Mouse (Mus musculus) midbrain, embryonic 11.5 days (tissue): Measurements from ENCODE around the gene Gm28778. TPM values are rescaled to one million over a fixed set of nuclear protein-coding genes. Genes with fewer than 3 reads are reported as not detected.
"Not testable (repeated sequence)": the region's sequence is repeated elsewhere in the genome, so short reads cannot be mapped to it uniquely, and the experiment has no call there.

ENCODE experiments used
- ATAC-seq: fragments of 200-750 bp; cut with Nextera tagmentation; 2 replicates; pipeline ENCODE4 v1.8.0; 2017; ENCODE audit warnings: moderate TSS enrichment, moderate library complexity; ENCODE audit not compliant: low FRiP score
- DNase-seq: peaks from one replicate; pipeline ENCODE4 v3.0.0; 2015; ENCODE audit warnings: low spot score; ENCODE audit errors: missing footprints
- H3K27ac ChIP-seq: fragments of 300-500 bp; sonication (generic); 2 replicates; pipeline ENCODE4 v1.5.1; 2014; ENCODE audit warnings: low read depth, low read length
- H3K27me3 ChIP-seq: fragments of 300-500 bp; sonication (generic); 2 replicates; pipeline ENCODE4 v1.6.1; 2014; ENCODE audit warnings: mild to moderate bottlenecking, low read length, moderate library complexity, mixed read lengths; ENCODE audit not compliant: control insufficient read depth, insufficient read depth
- H3K36me3 ChIP-seq: fragments of 300-500 bp; sonication (generic); 2 replicates; pipeline ENCODE4 v1.6.1; 2014; ENCODE audit warnings: mild to moderate bottlenecking, low read length, moderate library complexity, mixed read lengths; ENCODE audit not compliant: control insufficient read depth, insufficient read depth
- H3K4me1 ChIP-seq: fragments of 300-500 bp; sonication (generic); 2 replicates; pipeline ENCODE4 v1.6.1; 2014; ENCODE audit warnings: low read length; ENCODE audit not compliant: control insufficient read depth, insufficient read depth
- H3K4me2 ChIP-seq: fragments of 300-500 bp; sonication (generic); 2 replicates; pipeline ENCODE4 v1.6.1; 2014; ENCODE audit warnings: mild to moderate bottlenecking, moderate library complexity
- H3K4me3 ChIP-seq: fragments of 300-500 bp; sonication (generic); 2 replicates; pipeline ENCODE4 v1.5.1; 2014; ENCODE audit warnings: low read depth, low read length
- H3K9ac ChIP-seq: fragments of 300-500 bp; sonication (generic); 2 replicates; pipeline ENCODE4 v1.6.1; 2014; ENCODE audit warnings: low read length
- H3K9me3 ChIP-seq: fragments of 300-500 bp; sonication (generic); 2 replicates; pipeline ENCODE4 v1.6.1; 2016; ENCODE audit warnings: low read length; ENCODE audit not compliant: control insufficient read depth
- WGBS: fragments of 180-500 bp; shearing (Covaris S2); extraction: QIAGEN DNeasy Blood & Tissue Kit; methylation state at CpG from one replicate; pipeline ENCODE4 v1.1.7; 2014; 5-methylcytosine and 5-hydroxymethylcytosine counted together
- polyA plus RNA-seq: library from polyadenylated mRNA; unstranded; fragments of >200 nt; fragmentation: Nextera tagmentation; extraction: Ambion mirVana; gene quantifications from 2 replicates; pipeline ENCODE4 v1.2.1, GENCODE M21; 2014

Gene Gm28778
- not detected in 2 replicates for polyA plus RNA-seq

DNA sequence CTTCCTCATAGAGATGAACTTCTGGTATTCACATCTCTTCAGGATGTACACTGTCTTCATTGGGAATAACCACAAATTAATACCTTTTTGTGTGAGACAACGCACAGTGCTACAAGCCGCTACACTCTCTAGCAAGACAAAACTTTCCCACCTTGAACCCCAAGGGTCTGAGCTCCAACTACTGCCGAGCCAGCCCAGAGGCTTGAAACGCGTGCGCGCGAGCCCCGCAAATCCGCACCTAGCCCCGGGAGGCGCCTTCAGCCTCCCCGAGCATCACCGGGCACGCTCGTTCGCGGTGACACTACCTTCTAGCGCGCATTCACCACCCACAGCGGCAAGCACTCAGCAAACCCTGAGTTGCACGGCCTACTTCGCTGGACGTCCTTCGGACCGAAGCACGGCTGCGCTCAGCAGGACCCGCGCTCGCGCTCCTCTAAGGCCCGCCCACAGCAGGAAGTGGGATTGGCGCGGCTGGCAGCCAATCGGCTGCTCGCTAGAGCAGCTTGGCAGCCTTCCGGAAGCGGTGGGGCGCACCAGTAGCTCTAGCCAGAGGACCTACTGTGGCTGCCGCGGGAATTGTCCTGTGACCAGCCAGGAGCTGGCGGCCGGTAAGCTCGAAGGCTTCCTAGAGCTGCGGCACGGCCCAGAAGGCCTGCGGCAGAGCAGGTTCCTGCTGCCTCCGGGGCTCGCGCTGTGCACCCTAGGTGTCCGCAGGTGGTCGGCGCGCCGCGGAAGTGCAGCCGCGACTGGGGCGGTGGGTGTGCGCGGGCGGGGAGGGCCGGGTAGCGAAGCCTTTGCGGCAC, at the start of gene Gm28778, which contains the start of the genes Pms1 and Ormdl1:
Gene Gm28778 (plus strand): TSS at position 531 of the 803 bp plus-strand sequence.
Gene Pms1 (minus strand): TSS at position 438 of the 803 bp plus-strand sequence.
Gene Ormdl1 (plus strand): TSS at position 515 of the 803 bp plus-strand sequence.
- peak within 1 kb of the TSS; percentile 74 for H3K4me3 ChIP-seq
- H3K4me1 ChIP-seq: peaks cover 6% of the 10 kb centered on the region; the same call in 1 of the 2 replicates
- no peaks in the 10 kb centered on the region for H3K36me3 ChIP-seq
- under 1% methylated on average over 66 of the region's 66 CpGs for WGBS
- peak within 1 kb of the TSS; percentile 67 for H3K4me2 ChIP-seq
- peak; percentile 99 for DNase-seq
- H3K9me3 ChIP-seq: no peaks in the 10 kb centered on the region
- peak within 1 kb of the TSS; percentile 89 for H3K9ac ChIP-seq
- no peaks in the 10 kb centered on the region for H3K27me3 ChIP-seq
- H3K27ac ChIP-seq: peak within 1 kb of the TSS; percentile 67
- peak; percentile 100 for ATAC-seq

DNA sequence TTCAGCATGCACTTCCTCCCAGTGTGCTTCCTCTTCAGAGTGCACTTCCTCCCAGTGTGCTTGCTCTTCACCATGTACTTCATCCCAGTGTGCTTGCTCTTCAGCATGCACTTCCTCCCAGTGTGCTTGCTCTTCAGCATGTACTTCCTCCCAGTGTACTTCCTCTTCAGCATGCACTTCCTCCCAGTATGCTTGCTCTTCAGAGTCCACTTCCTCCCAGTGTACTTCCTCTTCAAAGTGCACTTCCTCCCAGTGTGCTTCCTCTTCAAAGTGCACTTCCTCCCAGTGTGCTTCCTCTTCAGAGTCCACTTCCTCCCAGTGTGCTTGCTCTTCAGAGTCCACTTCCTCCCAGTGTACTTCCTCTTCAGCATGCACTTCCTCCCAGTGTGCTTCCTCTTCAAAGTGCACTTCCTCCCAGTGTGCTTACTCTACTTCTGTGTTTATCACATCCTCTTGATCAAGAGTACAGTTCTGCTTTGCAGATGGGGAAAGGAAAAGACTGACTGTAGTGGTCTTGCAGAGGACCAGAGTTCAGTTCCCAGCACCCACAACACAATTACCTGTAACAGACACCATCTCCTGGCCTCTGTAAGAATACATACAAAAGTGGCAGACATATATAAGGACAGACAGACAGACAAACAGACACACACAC, 31.8 kb upstream of the Gm28778 start:
- not testable (repeated sequence) for H3K36me3 ChIP-seq

DNA sequence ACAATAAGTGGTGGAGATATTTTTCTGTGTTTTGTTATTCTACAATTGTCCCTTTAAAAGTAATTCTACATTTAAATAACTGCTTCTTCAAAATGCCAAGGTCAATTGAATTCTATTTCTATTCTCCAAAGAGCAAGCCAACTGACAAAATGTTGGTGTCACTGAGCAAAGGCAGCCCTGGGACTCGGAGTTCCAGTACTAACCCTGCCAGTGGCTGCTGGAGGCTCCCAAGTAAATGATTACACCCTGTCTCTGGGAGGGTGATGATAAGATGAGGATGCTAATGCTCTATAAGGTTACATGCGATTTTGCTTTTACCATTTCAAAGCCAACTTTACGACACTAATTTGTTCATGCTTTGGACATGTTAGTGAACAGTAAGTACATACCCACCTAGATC, 27.0 kb upstream of the Gm28778 start:
- ATAC-seq (no peak), DNase-seq (no peak)
- Histone ChIP-seq H3K9ac (no peak overlapping the region), H3K27ac (no peak overlapping the region), H3K4me2 (no peak overlapping the region), H3K9me3 (no peaks in the 10 kb centered on the region), H3K4me1 (no peaks in the 10 kb centered on the region), H3K36me3 (no peaks in the 10 kb centered on the region), H3K4me3 (no peak overlapping the region), H3K27me3 (no peaks in the 10 kb centered on the region)
- 90% methylated on average over 3 of the region's 3 CpGs for WGBS

More for the DNA sequence above, 31.8 kb upstream of the Gm28778 start:
- DNase-seq, H3K4me1 ChIP-seq, H3K27ac ChIP-seq, H3K4me3 ChIP-seq, H3K9me3 ChIP-seq, ATAC-seq, H3K4me2 ChIP-seq, H3K27me3 ChIP-seq, H3K9ac ChIP-seq: not testable (repeated sequence)

DNA sequence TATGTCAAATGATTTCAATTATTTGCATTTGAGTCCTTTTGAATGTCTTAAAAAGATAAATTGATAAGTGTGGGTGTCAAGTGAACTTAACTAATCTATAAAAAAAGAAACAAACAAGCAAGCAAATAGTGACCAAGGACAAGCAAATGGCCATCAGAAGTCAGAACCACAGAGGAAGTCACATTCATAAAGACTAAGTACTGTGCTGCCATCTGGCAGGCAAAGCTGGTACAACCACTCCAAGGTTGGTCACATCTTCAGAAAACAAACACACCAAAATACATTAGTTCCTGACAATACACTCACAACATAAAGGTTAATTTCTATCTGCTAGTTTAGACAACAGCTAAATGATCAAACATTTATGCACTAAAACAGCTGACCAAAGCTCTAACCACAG, 24.3 kb upstream of the Gm28778 start:
- Histone ChIP-seq H3K27ac (no peak overlapping the region), H3K4me3 (no peak overlapping the region), H3K4me1 (no peaks in the 10 kb centered on the region), H3K9me3 (no peaks in the 10 kb centered on the region), H3K27me3 (no peaks in the 10 kb centered on the region), H3K36me3 (no peaks in the 10 kb centered on the region), H3K9ac (no peak overlapping the region), H3K4me2 (no peak overlapping the region)
- ATAC-seq (no peak), DNase-seq (no peak)

DNA sequence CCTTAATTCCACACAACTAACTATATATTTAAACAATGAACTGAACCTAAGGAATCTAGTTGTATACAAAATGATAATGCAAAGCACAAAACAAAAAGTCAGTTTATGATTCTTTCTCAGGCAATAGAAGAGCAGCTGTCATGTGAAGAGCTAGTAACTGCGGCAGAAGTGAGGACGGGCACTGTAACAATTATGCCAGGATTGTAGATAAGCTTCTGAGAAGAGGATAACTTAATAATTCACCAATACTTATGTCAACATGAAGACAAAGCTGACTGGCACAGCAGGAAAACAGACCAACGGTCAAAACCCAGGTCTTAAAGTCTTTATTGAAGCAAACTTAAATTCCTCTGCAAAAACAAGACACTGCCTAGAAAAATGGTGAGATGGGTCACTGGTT, 5.7 kb upstream of the Gm28778 start:
- no peak overlapping the region for H3K9ac ChIP-seq
- WGBS: 90% methylated on average over 3 of the region's 3 CpGs

DNA sequence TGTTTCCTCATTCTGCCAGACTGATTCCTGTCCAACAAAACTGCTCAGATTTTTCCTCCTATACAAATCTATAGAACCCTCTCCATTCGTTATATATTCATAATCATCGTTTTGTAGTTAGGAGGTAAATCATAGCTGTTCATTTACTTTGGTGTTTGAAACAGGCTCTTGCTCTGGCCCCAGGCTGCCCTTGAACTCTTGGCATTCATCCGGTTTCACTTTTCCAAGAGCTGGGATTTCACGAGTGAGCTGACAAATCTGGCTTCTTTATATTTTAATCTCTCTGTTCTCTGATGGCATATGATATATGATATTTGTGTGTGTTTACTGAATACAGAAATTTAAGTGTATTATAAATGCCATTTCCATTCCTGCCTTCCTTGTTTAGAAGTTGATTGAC, 3.6 kb downstream of the Gm28778 start:
- Histone ChIP-seq H3K36me3 (no peaks in the 10 kb centered on the region), H3K9ac (no peak overlapping the region)
- 94% methylated on average over 4 of the region's 4 CpGs for WGBS

More for the DNA sequence above, 5.7 kb upstream of the Gm28778 start:
- no peaks in the 10 kb centered on the region for H3K27me3 ChIP-seq
- H3K4me3 ChIP-seq: no peak overlapping the region
- H3K4me1 ChIP-seq: no peaks in the 10 kb centered on the region
- H3K36me3 ChIP-seq: no peaks in the 10 kb centered on the region
- DNase-seq (no peak), ATAC-seq (no peak)
- H3K27ac ChIP-seq: no peak overlapping the region
- no peaks in the 10 kb centered on the region for H3K9me3 ChIP-seq
- no peak overlapping the region for H3K4me2 ChIP-seq

DNA sequence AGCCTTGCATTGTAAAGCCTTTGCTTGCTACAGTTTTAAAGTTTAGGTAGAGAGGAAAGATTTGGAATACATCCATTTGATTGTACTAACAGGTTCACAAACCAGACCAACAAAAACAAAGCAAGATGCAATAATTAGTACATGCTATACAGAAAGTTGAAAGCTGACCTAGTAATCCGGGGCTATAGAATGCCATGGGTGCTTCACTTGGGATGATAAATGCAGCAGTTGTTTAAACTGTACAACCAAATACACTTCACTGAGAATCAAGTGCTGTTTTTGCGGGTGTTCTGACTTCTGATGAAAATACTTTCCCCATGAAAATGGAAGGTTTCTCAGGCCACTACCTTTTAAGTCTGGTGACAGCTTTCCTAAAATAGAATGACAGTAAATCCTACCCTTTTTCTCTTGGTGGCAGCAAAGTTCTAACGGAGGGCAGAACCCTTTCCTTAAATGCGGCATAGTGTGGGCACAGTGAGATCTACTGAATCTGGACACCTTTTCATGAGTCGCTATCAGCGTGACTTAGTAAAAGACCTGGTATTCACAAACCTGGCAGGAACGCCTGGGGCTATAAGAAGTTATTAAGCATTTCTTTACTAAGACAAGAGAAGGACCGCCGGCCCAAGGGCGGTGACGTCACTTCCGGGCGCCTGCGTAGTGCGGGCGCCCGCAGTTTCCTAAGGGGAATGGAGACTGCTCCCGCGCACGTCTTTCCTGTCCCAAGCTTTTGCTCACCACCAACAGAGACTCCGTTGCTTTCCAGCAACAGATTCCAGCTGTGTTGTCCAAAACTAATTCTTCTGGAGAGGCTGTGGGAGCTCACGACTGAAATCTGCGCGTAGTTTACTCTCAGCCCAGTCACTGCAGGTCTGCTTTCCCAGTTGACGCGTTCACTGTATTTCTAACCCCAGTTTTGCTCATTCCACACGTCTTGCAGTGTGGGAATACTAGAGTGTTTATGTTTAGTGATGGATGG, 16.4 kb downstream of the Gm28778 start, which contains the start of gene Osgepl1:
Gene Osgepl1 (plus strand): TSS at position 636 of the 979 bp plus-strand sequence.
- peak within 1 kb of the TSS; percentile 64 for H3K4me3 ChIP-seq
- peak within 1 kb of the TSS; percentile 88 for H3K9ac ChIP-seq
- peak; percentile 99 for DNase-seq
- H3K9me3 ChIP-seq: no peaks in the 10 kb centered on the region
- peak within 1 kb of the TSS; percentile 59 for H3K4me2 ChIP-seq
- no peaks in the 10 kb centered on the region for H3K27me3 ChIP-seq
- H3K4me1 ChIP-seq: peaks cover 3% of the 10 kb centered on the region; the same call in 1 of the 2 replicates
- peak; percentile 98 for ATAC-seq
- H3K27ac ChIP-seq: peak within 1 kb of the TSS; percentile 21; the same call in 1 of the 2 replicates
- 0 out of 2 replicates have a peak, but pooled peaks cover 2% of the 10 kb centered on the region for H3K36me3 ChIP-seq
- 3% methylated on average over 27 of the region's 27 CpGs for WGBS

More for the DNA sequence above, 3.6 kb downstream of the Gm28778 start:
- H3K4me2 ChIP-seq: no peak overlapping the region
- no peak overlapping the region for H3K4me3 ChIP-seq
- DNase-seq: no peak
- no peak for ATAC-seq
- no peaks in the 10 kb centered on the region for H3K27me3 ChIP-seq
- H3K4me1 ChIP-seq: peaks cover 6% of the 10 kb centered on the region; the same call in 1 of the 2 replicates
- no peak overlapping the region for H3K27ac ChIP-seq
- no peaks in the 10 kb centered on the region for H3K9me3 ChIP-seq

DNA sequence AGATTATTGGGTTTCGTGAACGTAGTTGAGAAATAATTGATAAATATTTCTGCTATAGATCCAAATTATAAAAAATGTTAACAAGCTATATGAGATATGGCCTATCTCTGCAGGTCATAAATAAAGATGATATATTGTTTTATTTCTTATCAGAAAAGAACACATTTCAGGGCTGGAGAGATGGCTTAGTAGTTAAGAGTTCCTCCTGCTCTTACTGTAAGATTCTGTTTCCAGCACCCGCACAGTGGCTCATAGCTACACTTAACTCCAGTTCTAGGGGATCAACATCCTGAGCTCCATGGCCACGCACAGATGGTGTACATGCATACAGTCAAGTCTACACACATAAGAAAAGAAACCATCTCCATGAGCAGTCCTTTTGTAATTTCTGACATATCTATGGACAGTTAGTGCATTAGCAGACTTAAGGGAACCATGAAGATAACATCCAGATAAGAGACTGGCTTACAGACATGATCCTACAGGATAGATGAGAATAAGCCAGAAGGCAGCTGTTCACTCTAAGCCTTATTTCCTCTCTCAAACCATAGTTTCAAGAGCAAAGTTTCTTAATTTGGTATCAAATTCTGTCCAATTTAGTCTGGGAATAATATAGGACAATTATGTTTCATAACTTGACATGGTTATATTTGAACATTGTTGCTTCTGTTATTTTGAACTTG, 24.9 kb downstream of the Gm28778 start:
- H3K36me3 ChIP-seq: 0 out of 2 replicates have a peak, but pooled peaks cover 3% of the 10 kb centered on the region

More for the DNA sequence above, 24.9 kb downstream of the Gm28778 start:
- Histone ChIP-seq H3K27me3 (no peaks in the 10 kb centered on the region), H3K4me3 (no peak overlapping the region), H3K9me3 (no peaks in the 10 kb centered on the region), H3K27ac (no peak overlapping the region), H3K4me2 (no peak overlapping the region), H3K4me1 (no peaks in the 10 kb centered on the region), H3K9ac (no peak overlapping the region)
- DNase-seq (no peak), ATAC-seq (no peak)
- WGBS: 95% methylated on average over 4 of the region's 4 CpGs
